Mouse (Mus musculus): ENCODE data around the gene Mybbp1a. TPM values are rescaled to one million over a fixed set of nuclear protein-coding genes. Genes with fewer than 3 reads are reported as not detected.

The Mybbp1a gene
- polyA plus RNA-seq, 1 experiment: 25.0 TPM

- 45% methylated on average over 5 of the region's 5 CpGs for WGBS
- Histone ChIP-seq H3K27me3 (ENCODE audit: control insufficient read depth, insufficient read depth, low read length) (no peaks in the 10 kb centered on the region), H3K4me3 (ENCODE audit: low read depth, low read length) (no peak overlapping the region), H3K27ac (ENCODE audit: insufficient read depth, low read depth, low read length) (no peak overlapping the region), H3K36me3 (ENCODE audit: control insufficient read depth, insufficient read depth, low read length) (no peaks in the 10 kb centered on the region), H3K4me1 (ENCODE audit: control insufficient read depth, insufficient read depth, insufficient read length, low read length) (peaks cover 42% of the 10 kb centered on the region)
- TF ChIP-seq POLR2A (IDR thresholded peaks at IDR 0.05; ENCODE audit: low read depth, low read length) (no peak), CTCF (IDR thresholded peaks at IDR 0.05; ENCODE audit: extremely low read depth, insufficient read length, insufficient replicate concordance, low read depth, low read length) (no peak)
Observed at GRCm38 (mm10) chr11:72477182-72477581, 36.0 kb downstream of the Mybbp1a start.

- Histone ChIP-seq H3K27ac (ENCODE audit: insufficient read depth, low read depth, low read length) (no peak overlapping the region), H3K4me3 (ENCODE audit: low read depth, low read length) (no peak overlapping the region), H3K27me3 (ENCODE audit: control insufficient read depth, insufficient read depth, low read length) (no peaks in the 10 kb centered on the region), H3K4me1 (ENCODE audit: control insufficient read depth, insufficient read depth, insufficient read length, low read length) (peaks cover 46% of the 10 kb centered on the region), H3K36me3 (ENCODE audit: control insufficient read depth, insufficient read depth, low read length) (no peaks in the 10 kb centered on the region)
- 95% methylated on average over 1 of the region's 1 CpGs for WGBS
- TF ChIP-seq POLR2A (IDR thresholded peaks at IDR 0.05; ENCODE audit: low read depth, low read length) (no peak), CTCF (IDR thresholded peaks at IDR 0.05; ENCODE audit: extremely low read depth, insufficient read length, insufficient replicate concordance, low read depth, low read length) (no peak)
Observed at GRCm38 (mm10) chr11:72477653-72478052, 36.5 kb downstream of the Mybbp1a start.

DNA sequence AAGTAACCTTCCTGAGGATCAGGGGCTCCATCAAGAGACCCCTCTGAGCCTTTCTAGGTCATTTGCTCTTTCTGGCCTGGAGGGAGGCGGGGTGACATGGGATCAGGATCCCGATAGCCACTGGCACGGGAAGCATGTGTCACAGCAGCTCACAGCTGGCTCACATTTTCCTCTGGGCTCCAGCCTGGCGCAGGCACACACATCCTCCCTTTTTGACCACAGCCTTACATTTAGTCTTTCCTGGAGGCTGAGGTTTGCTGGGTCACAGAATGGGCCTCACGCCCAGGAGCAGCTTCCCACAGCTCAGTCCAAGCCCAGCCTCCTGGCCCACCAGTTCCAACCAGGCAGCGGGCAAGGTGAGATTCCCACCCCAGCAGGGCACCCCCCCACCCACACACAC is 37.1 kb downstream of the Mybbp1a start:
- 72% methylated on average over 6 of the region's 6 CpGs for WGBS
- H3K4me3 ChIP-seq (ENCODE audit: low read depth, low read length): no peak overlapping the region
- H3K27me3 ChIP-seq (ENCODE audit: control insufficient read depth, insufficient read depth, low read length): no peaks in the 10 kb centered on the region
- no peaks in the 10 kb centered on the region for H3K36me3 ChIP-seq (ENCODE audit: control insufficient read depth, insufficient read depth, low read length)
- TF ChIP-seq CTCF (IDR thresholded peaks at IDR 0.05; ENCODE audit: extremely low read depth, insufficient read length, insufficient replicate concordance, low read depth, low read length) (no peak), POLR2A (IDR thresholded peaks at IDR 0.05; ENCODE audit: low read depth, low read length) (no peak)
- peaks cover 47% of the 10 kb centered on the region for H3K4me1 ChIP-seq (ENCODE audit: control insufficient read depth, insufficient read depth, insufficient read length, low read length)
- no peak overlapping the region for H3K27ac ChIP-seq (ENCODE audit: insufficient read depth, low read depth, low read length)

GRCm38 (mm10) chr11:72479499-72479898 is 38.3 kb downstream of the Mybbp1a start:
- no peak overlapping the region for H3K27ac ChIP-seq (ENCODE audit: insufficient read depth, low read depth, low read length)
- no peak for TF ChIP-seq CTCF (IDR thresholded peaks at IDR 0.05; ENCODE audit: extremely low read depth, insufficient read length, insufficient replicate concordance, low read depth, low read length)
- TF ChIP-seq POLR2A (IDR thresholded peaks at IDR 0.05; ENCODE audit: low read depth, low read length): no peak
- no peaks in the 10 kb centered on the region for H3K27me3 ChIP-seq (ENCODE audit: control insufficient read depth, insufficient read depth, low read length)
- peaks cover 35% of the 10 kb centered on the region for H3K4me1 ChIP-seq (ENCODE audit: control insufficient read depth, insufficient read depth, insufficient read length, low read length)
- H3K36me3 ChIP-seq (ENCODE audit: control insufficient read depth, insufficient read depth, low read length): no peaks in the 10 kb centered on the region
- WGBS: 76% methylated on average over 2 of the region's 2 CpGs
- no peak overlapping the region for H3K4me3 ChIP-seq (ENCODE audit: low read depth, low read length)

GRCm38 (mm10) chr11:72481313-72481712 is 40.2 kb downstream of the Mybbp1a start:
- Histone ChIP-seq H3K4me3 (ENCODE audit: low read depth, low read length) (no peak overlapping the region), H3K27me3 (ENCODE audit: control insufficient read depth, insufficient read depth, low read length) (no peaks in the 10 kb centered on the region), H3K36me3 (ENCODE audit: control insufficient read depth, insufficient read depth, low read length) (no peaks in the 10 kb centered on the region), H3K4me1 (ENCODE audit: control insufficient read depth, insufficient read depth, insufficient read length, low read length) (peaks cover 22% of the 10 kb centered on the region; the same call in 1 of the 2 replicates), H3K27ac (ENCODE audit: insufficient read depth, low read depth, low read length) (no peak overlapping the region)
- TF ChIP-seq CTCF (IDR thresholded peaks at IDR 0.05; ENCODE audit: extremely low read depth, insufficient read length, insufficient replicate concordance, low read depth, low read length): no peak
- TF ChIP-seq POLR2A (IDR thresholded peaks at IDR 0.05; ENCODE audit: low read depth, low read length): no peak
- 69% methylated on average over 5 of the region's 5 CpGs for WGBS

DNA sequence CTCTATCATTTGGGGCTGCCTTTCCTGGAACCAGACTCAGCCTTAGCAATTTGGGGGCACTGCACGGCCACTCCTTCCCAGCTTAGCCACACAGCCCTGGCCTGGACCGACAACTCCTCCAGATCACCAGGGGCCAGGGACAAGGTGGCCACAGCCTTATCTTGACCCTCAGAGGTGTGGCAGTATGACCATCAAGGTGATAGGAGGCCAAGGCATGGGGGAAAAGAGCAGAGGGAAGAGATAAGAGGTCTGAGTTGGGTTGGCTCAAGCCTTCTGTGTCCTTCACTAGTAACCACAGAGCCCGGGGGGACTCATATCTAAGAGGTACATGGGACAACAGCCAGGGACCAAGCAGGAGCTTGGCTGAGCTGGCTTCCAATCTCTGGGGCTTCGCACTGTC is 40.8 kb downstream of the Mybbp1a start:
- H3K4me1 ChIP-seq (ENCODE audit: control insufficient read depth, insufficient read depth, insufficient read length, low read length): peaks cover 19% of the 10 kb centered on the region; the same call in 1 of the 2 replicates
- H3K27ac ChIP-seq (ENCODE audit: insufficient read depth, low read depth, low read length): 0 out of 2 replicates have a peak overlapping the region, but pooled peaks have one; percentile 7
- no peak overlapping the region for H3K4me3 ChIP-seq (ENCODE audit: low read depth, low read length)
- H3K27me3 ChIP-seq (ENCODE audit: control insufficient read depth, insufficient read depth, low read length): no peaks in the 10 kb centered on the region
- H3K36me3 ChIP-seq (ENCODE audit: control insufficient read depth, insufficient read depth, low read length): no peaks in the 10 kb centered on the region
- 64% methylated on average over 4 of the region's 4 CpGs for WGBS
- TF ChIP-seq POLR2A (IDR thresholded peaks at IDR 0.05; ENCODE audit: low read depth, low read length): no peak
- no peak for TF ChIP-seq CTCF (IDR thresholded peaks at IDR 0.05; ENCODE audit: extremely low read depth, insufficient read length, insufficient replicate concordance, low read depth, low read length)

DNA sequence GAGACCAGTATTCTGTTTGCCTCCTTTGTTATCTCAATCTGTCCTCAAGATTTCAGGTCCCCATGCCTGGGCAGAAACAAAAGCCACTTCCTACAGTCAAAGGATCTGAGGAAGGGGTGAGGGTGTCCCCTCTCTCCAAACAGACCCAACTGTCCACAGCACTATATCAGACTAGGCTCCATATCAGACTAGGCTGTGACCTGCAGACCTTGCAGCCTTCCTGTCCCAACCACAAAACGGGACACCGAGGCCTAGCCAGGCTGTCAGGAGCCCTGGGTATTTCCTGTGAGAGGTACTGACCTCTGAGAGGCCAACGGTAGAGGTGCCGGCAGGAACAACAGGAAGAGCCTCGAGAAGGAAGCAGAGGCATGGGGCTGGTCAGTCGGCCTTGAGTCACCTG is 43.4 kb downstream of the Mybbp1a start:
- H3K4me1 ChIP-seq (ENCODE audit: control insufficient read depth, insufficient read depth, insufficient read length, low read length): peaks cover 26% of the 10 kb centered on the region
- H3K36me3 ChIP-seq (ENCODE audit: control insufficient read depth, insufficient read depth, low read length): no peaks in the 10 kb centered on the region
- 44% methylated on average over 6 of the region's 6 CpGs for WGBS
- H3K4me3 ChIP-seq (ENCODE audit: low read depth, low read length): no peak overlapping the region
- peak overlapping the region; percentile 28; the same call in 1 of the 2 replicates for H3K27ac ChIP-seq (ENCODE audit: insufficient read depth, low read depth, low read length)
- TF ChIP-seq POLR2A (IDR thresholded peaks at IDR 0.05; ENCODE audit: low read depth, low read length): no peak
- no peak for TF ChIP-seq CTCF (IDR thresholded peaks at IDR 0.05; ENCODE audit: extremely low read depth, insufficient read length, insufficient replicate concordance, low read depth, low read length)
- H3K27me3 ChIP-seq (ENCODE audit: control insufficient read depth, insufficient read depth, low read length): 0 out of 2 replicates have a peak, but pooled peaks cover 3% of the 10 kb centered on the region
